Mouse (Mus musculus): ENCODE measurements at regions not wholly inside any gene's neighbourhood (a gene's known extent, or its start where the extent isn't known, plus 50 kb on each side); places are given as distances from the start of the nearest gene placed in this dataset.

DNA sequence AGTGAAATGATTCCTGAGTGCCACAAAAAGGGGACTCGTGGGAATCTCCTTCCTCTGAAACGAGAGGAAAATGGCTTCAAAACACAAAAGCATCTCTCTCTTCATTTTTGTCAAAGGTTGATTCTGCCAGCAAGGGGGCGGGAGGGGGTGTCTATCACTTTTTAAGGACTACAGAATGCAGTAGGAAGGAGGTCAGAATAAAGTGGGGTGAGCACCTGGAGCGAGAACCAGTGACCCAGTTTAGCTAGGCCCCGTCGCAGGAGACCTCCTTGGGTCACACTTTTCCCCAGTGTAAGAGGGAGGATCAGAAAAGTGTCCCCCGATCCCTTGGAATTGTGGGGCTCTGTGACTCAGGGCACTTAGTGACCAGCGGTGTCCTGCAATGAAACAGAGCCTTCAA is 133.1 kb downstream of the Tgfb2 start:
- no peaks in the 10 kb centered on the region for H3K36me3 ChIP-seq
- H3K9ac ChIP-seq: no peak overlapping the region
- no peak for ATAC-seq (ENCODE audit: insufficient number of reproducible peaks, low FRiP score, low TSS enrichment, low read depth)
- no peak overlapping the region for H3K4me3 ChIP-seq
- H3K27ac ChIP-seq: no peak overlapping the region
- H3K4me2 ChIP-seq: no peak overlapping the region
- no peaks in the 10 kb centered on the region for H3K27me3 ChIP-seq
- 91% methylated on average over 8 of the region's 8 CpGs for WGBS
- H3K9me3 ChIP-seq: no peaks in the 10 kb centered on the region
- H3K4me1 ChIP-seq: peaks cover 8% of the 10 kb centered on the region; the same call in 1 of the 2 replicates

DNA sequence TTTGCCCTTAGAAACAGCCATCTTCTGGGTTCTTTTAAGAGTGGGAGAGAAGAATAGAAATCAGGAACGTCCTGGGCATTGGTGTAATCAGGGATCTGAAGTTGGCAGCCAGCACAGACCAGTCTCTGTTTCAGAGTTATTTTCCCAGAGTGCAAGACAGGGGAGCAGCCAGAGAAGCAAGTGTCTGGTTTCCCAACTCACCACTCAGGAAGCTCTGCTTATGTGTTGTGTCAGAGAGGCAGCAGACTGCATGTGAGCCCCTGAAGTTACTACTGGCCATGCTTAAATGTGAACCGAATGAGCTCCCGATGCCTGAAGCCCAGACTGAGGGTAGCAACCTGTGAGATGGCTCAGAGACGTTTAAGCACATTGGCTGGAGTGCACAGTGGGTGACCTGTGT is 133.7 kb downstream of the Tgfb2 start:
- WGBS: 58% methylated on average over 4 of the region's 4 CpGs
- no peak for ATAC-seq (ENCODE audit: insufficient number of reproducible peaks, low FRiP score, low TSS enrichment, low read depth)
- H3K4me3 ChIP-seq: no peak overlapping the region

DNA sequence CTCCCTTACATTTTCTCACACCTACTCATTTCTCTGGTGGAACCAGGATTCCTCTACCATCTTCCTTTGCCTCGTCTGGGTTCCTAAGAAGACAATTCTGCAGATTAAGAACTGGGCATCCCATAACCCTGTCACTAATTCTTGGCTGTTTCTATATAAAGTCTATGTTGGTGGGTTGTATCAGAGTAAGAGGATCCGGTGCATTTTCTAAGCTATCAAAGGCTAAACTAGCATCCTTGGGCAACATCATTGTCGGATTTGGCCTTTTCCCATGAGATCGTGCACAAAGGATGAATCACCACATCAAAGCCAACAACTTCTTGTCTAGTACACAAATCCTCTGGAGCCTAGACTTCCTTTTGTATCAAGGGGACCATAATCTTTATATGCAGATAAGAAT is 137.3 kb downstream of the Tgfb2 start:
- H3K27me3 ChIP-seq: no peaks in the 10 kb centered on the region
- H3K4me1 ChIP-seq: peaks cover 11% of the 10 kb centered on the region; the same call in 1 of the 2 replicates
- H3K27ac ChIP-seq: no peak overlapping the region
- H3K4me3 ChIP-seq: no peak overlapping the region
- H3K36me3 ChIP-seq: no peaks in the 10 kb centered on the region
- no peak overlapping the region for H3K9ac ChIP-seq
- 84% methylated on average over 4 of the region's 4 CpGs for WGBS
- ATAC-seq (ENCODE audit: insufficient number of reproducible peaks, low FRiP score, low TSS enrichment, low read depth): no peak
- no peaks in the 10 kb centered on the region for H3K9me3 ChIP-seq
- no peak overlapping the region for H3K4me2 ChIP-seq

More for the DNA sequence above, 133.7 kb downstream of the Tgfb2 start:
- H3K4me2 ChIP-seq: no peak overlapping the region
- no peaks in the 10 kb centered on the region for H3K27me3 ChIP-seq
- H3K27ac ChIP-seq: no peak overlapping the region
- peaks cover 9% of the 10 kb centered on the region; the same call in 1 of the 2 replicates for H3K4me1 ChIP-seq
- H3K9me3 ChIP-seq: no peaks in the 10 kb centered on the region
- no peak overlapping the region for H3K9ac ChIP-seq
- H3K36me3 ChIP-seq: no peaks in the 10 kb centered on the region

DNA sequence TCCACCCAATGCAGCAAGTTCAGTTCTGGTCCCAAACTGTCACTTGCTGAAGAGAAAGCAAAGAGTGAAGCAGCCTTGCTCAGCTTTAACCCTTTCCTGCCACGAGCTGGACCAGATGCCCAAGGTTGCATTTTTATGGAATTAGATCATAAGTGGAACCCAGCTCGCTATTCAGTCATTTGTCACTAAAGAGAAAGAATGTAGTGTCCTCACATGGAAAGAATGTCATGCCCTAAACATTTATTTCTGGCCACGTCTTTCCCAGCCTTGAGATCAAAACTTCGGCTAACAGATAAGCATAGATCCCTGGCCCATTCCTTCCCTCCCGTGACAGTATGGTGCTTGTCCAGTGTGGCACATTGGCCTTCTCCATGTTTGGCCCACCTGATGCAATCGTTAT is 137.7 kb downstream of the Tgfb2 start:
- Histone ChIP-seq H3K4me2 (no peak overlapping the region), H3K4me3 (no peak overlapping the region), H3K9me3 (no peaks in the 10 kb centered on the region), H3K9ac (no peak overlapping the region), H3K27ac (no peak overlapping the region), H3K4me1 (peaks cover 11% of the 10 kb centered on the region; the same call in 1 of the 2 replicates), H3K36me3 (no peaks in the 10 kb centered on the region), H3K27me3 (no peaks in the 10 kb centered on the region)
- 49% methylated on average over 6 of the region's 6 CpGs for WGBS
- no peak for ATAC-seq (ENCODE audit: insufficient number of reproducible peaks, low FRiP score, low TSS enrichment, low read depth)

DNA sequence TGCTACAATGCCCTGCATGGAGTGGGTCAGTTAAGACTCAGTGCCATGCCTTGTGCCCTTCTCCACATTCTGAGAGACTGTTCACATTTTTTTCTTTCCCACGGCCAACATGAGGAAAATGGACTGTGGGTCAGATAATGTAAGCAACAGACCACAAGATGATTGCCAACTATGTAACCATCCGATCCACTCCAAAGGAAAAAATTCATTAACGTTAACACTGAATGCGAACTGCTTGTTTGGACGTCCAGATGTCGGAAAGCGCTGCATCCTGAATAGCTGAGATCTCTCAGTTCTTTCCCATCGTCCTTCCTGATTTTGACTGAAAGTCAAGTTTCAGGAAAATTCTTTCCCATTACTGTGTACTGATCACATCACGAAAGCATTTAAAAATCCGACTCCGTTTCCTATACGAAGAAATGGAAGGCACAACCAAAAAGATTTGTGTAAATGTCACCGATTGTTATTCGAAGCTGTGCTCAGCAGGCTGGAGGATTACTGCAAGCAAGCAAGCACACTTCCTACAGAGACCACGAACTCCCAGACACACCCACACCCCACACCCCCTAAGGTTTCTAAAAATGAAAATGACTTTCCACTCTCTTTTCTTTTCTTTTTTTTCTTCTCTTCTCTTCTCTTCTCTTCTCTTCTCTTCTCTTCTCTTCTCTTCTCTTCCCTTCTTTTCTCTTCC is 138.5 kb downstream of the Tgfb2 start:
- no peaks in the 10 kb centered on the region for H3K9me3 ChIP-seq
- 24% methylated on average over 15 of the region's 15 CpGs for WGBS
- no peaks in the 10 kb centered on the region for H3K27me3 ChIP-seq
- H3K27ac ChIP-seq: peak overlapping the region; percentile 23; the same call in 1 of the 2 replicates
- no peak for ATAC-seq (ENCODE audit: insufficient number of reproducible peaks, low FRiP score, low TSS enrichment, low read depth)
- no peaks in the 10 kb centered on the region for H3K36me3 ChIP-seq
- H3K4me3 ChIP-seq: no peak overlapping the region
- H3K4me2 ChIP-seq: no peak overlapping the region
- H3K4me1 ChIP-seq: peaks cover 11% of the 10 kb centered on the region; the same call in 1 of the 2 replicates
- no peak overlapping the region for H3K9ac ChIP-seq

DNA sequence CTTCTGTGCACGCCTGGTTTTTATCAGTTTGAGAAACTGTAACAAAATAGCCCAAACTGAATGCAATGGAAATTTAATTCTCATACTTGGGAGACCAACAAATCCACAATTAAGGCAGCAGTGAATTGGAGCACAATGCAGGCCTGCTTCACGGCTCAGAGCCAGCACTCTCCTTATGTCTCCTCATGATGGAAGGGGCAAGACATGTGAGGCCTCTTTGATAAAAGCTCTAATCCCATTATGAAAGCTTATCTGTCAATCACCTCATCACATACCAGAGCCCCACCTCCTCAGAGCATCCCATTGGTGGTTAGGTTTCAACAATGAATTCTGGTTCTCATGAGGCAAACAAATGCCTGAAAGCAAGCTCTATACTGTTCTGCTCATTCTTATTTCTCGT is 143.8 kb downstream of the Tgfb2 start:
- WGBS: 71% methylated on average over 3 of the region's 3 CpGs
- no peak overlapping the region for H3K27ac ChIP-seq
- no peaks in the 10 kb centered on the region for H3K36me3 ChIP-seq
- no peak overlapping the region for H3K4me2 ChIP-seq
- no peak overlapping the region for H3K4me3 ChIP-seq
- no peaks in the 10 kb centered on the region for H3K9me3 ChIP-seq
- no peaks in the 10 kb centered on the region for H3K27me3 ChIP-seq
- H3K9ac ChIP-seq: no peak overlapping the region
- peaks cover 1% of the 10 kb centered on the region; the same call in 1 of the 2 replicates for H3K4me1 ChIP-seq
- ATAC-seq (ENCODE audit: insufficient number of reproducible peaks, low FRiP score, low TSS enrichment, low read depth): no peak

DNA sequence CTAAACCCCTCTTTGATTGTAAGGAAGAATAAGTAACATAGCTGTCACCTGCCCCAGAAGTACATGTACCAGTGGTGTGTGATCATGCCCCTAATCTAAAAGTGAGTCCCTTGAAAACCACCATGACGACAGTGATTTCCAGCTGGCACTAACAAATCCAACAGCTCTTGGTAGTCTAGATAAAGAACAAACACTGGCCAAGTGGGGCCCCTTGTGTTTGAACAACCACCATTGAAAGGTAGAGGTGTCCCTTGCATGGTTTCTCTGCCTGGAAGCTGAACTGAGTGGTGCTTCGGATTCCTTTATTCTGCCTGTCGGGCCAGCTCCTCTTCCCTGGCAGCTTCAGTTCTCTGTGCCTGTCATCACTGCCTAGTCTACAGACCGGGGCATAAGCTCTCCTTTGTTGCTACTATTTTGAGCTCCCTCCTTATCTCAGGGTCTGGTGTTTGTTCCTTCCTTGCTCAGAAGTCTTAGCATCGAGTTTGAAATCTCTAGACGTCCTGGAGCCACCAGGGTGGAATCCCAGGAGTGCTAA is 150.3 kb downstream of the Tgfb2 start:
- H3K27ac ChIP-seq: no peak overlapping the region
- no peaks in the 10 kb centered on the region for H3K9me3 ChIP-seq
- H3K4me2 ChIP-seq: no peak overlapping the region
- no peak overlapping the region for H3K9ac ChIP-seq
- H3K4me1 ChIP-seq: 0 out of 2 replicates have a peak, but pooled peaks cover 2% of the 10 kb centered on the region
- ATAC-seq (ENCODE audit: insufficient number of reproducible peaks, low FRiP score, low TSS enrichment, low read depth): no peak
- no peak overlapping the region for H3K4me3 ChIP-seq
- WGBS: 53% methylated on average over 6 of the region's 6 CpGs
- no peaks in the 10 kb centered on the region for H3K36me3 ChIP-seq
- H3K27me3 ChIP-seq: no peaks in the 10 kb centered on the region

DNA sequence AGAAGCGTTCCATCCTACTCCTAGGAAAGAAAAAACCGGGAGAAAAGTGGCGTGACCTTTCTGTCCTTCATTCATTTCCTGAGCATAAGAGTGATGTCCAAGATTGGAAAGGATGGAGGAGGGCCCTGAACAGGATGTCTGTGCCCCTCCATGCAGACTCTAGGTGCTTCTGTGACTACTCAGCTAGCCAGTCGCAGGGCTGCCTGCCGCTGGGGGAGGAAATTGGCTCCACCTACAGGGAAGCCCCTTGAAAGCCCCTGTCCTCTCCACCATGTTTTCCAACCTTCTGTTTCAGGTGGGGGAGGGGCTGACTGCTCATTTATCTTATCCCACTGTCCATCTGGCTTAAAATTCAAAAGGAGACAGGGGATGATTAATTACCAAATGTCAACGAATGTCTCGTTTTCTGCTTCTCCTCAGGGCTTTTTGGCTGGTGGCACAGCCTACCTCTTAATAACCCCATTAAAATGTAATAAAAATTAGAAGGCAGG is 151.2 kb downstream of the Tgfb2 start:
- 0 out of 2 replicates have a peak, but pooled peaks cover 4% of the 10 kb centered on the region for H3K4me1 ChIP-seq
- no peaks in the 10 kb centered on the region for H3K27me3 ChIP-seq
- no peak overlapping the region for H3K4me3 ChIP-seq
- H3K4me2 ChIP-seq: no peak overlapping the region
- no peaks in the 10 kb centered on the region for H3K36me3 ChIP-seq
- H3K9me3 ChIP-seq: no peaks in the 10 kb centered on the region
- no peak for ATAC-seq (ENCODE audit: insufficient number of reproducible peaks, low FRiP score, low TSS enrichment, low read depth)
- no peak overlapping the region for H3K9ac ChIP-seq
- 66% methylated on average over 7 of the region's 7 CpGs for WGBS
- H3K27ac ChIP-seq: no peak overlapping the region

DNA sequence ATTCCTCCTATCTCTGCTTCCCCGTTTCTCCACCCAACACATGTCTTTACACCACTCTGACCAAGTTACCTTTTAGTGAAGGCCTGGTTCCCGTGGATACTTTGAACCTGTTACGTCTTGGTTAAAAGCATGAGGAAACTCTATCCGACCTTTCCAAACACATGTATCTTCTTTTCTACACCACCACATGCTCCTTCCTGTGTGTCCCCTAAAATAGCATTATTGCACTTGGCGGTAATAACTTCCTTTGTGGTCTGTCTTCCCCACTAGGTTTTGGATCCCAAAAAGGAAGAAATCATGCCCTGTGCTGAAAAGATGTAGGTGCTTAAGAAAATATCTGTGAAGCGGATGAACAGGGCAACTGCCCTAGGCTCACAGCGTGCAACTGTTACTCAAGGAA is 153.1 kb downstream of the Tgfb2 start:
- H3K27ac ChIP-seq: no peak overlapping the region
- no peaks in the 10 kb centered on the region for H3K36me3 ChIP-seq
- no peaks in the 10 kb centered on the region for H3K9me3 ChIP-seq
- ATAC-seq (ENCODE audit: insufficient number of reproducible peaks, low FRiP score, low TSS enrichment, low read depth): no peak
- 0 out of 2 replicates have a peak, but pooled peaks cover 4% of the 10 kb centered on the region for H3K4me1 ChIP-seq
- 82% methylated on average over 7 of the region's 7 CpGs for WGBS
- H3K4me3 ChIP-seq: no peak overlapping the region
- no peak overlapping the region for H3K9ac ChIP-seq
- H3K27me3 ChIP-seq: no peaks in the 10 kb centered on the region
- no peak overlapping the region for H3K4me2 ChIP-seq

DNA sequence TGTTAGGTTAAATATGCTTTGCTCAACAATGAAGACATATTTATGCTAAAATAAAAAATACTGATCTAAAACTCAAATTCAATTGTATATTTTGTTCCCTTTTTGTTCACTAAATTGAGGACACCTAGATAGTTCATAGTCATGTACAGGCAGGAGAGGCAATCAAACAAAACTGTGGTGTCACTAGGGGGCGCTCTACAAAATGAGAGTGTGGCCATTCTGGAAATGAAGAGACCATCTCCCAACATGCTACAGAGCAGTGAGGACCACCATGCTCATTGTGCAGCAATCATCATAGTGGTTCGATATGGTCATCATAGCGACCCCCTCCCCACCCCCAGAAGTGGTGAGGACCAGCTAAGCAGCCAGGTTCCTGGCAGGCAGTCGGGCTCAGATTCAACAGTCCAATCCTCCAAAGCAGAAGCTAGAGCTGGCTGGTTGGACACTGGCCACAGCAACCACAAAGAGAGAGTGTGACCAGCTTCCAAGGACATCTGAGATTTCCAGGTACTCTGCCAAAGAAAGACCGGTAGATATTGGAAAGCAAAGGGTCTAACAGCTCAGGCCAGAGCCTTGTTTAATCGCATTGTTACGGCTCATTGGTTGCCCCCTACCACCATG is 155.4 kb downstream of the Tgfb2 start:
- Histone ChIP-seq H3K9me3 (no peaks in the 10 kb centered on the region), H3K4me1 (0 out of 2 replicates have a peak, but pooled peaks cover 9% of the 10 kb centered on the region), H3K27me3 (no peaks in the 10 kb centered on the region), H3K27ac (peak overlapping the region; percentile 27; the same call in 1 of the 2 replicates), H3K9ac (no peak overlapping the region), H3K36me3 (no peaks in the 10 kb centered on the region), H3K4me2 (no peak overlapping the region), H3K4me3 (no peak overlapping the region)
- ATAC-seq (ENCODE audit: insufficient number of reproducible peaks, low FRiP score, low TSS enrichment, low read depth): no peak
- 80% methylated on average over 7 of the region's 7 CpGs for WGBS

DNA sequence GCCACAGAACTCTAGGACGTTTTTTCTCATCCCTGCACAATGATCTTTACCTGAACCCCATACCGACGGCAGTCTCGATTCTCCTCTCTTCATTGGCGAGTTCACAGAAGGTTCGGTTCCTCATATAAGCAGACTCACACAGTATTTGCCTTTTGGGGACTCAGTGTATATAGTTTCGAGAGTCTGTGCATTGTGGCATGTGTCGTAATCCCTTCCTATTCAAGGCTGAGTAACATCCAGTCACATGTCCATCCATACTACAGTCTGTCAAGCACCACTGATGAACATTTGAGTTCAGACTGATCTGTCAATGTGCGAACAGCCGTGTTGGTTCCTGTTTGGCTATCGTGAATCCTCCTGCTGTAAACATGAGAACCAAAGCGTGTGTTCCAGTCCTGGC is 156.6 kb downstream of the Tgfb2 start:
- no peak overlapping the region for H3K4me3 ChIP-seq
- H3K4me1 ChIP-seq: 0 out of 2 replicates have a peak, but pooled peaks cover 9% of the 10 kb centered on the region
- H3K9ac ChIP-seq: no peak overlapping the region
- H3K36me3 ChIP-seq: no peaks in the 10 kb centered on the region
- H3K27ac ChIP-seq: no peak overlapping the region
- whole genome bisulfite sequencing: 92% methylated on average over 12 of the region's 12 CpGs
- no peak for ATAC-seq (ENCODE audit: insufficient number of reproducible peaks, low FRiP score, low TSS enrichment, low read depth)
- H3K4me2 ChIP-seq: no peak overlapping the region
- no peaks in the 10 kb centered on the region for H3K9me3 ChIP-seq
- no peaks in the 10 kb centered on the region for H3K27me3 ChIP-seq
